Mouse (Mus musculus): ENCODE results near the gene Tnrc6c. TPM values are rescaled to one million over a fixed set of nuclear protein-coding genes. Genes with fewer than 3 reads are reported as not detected.

The Tnrc6c gene
- polyA plus RNA-seq, 1 experiment = 43.8 TPM

- no peak for DNase-seq
- TF ChIP-seq CTCF (IDR thresholded peaks at IDR 0.05; ENCODE audit: borderline replicate concordance, insufficient read depth, low read depth, low read length) (no peak), POLR2A (IDR thresholded peaks at IDR 0.05; ENCODE audit: borderline replicate concordance, insufficient read depth, low read length) (no peak)
These were observed 76.4 kb downstream of the Tnrc6c start for GRCm38 (mm10) chr11:117730490-117730838.

DNA sequence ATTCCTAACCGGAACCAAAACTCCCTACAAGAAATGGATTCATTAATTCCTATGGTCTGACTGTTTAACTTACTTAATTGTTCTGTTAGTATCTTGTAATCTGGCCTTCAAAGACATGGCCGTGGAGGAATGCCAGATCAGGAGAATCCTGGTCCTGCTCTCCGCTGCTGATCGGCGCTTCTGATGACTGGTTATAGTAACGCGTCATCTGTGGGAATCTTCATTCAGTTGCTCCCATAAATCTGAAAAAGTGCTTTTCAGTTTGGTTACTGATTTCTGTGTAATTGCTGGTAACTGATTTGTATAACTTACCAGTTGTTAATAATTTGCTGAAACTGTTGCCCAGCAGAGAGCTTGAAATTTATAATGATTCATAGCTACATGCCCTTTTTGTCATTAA lies 77.4 kb downstream of the Tnrc6c start:
- WGBS = 84% methylated on average over 7 of the region's 7 CpGs
- Histone ChIP-seq H3K4me1 (ENCODE audit: control insufficient read depth, insufficient read depth, low read length) (peaks cover 13% of the 10 kb centered on the region), H3K27ac (ENCODE audit: insufficient read depth, low read length) (no peak overlapping the region)

More at GRCm38 (mm10) chr11:117730490-117730838, 76.4 kb downstream of the Tnrc6c start:
- WGBS = 79% methylated on average over 4 of the region's 4 CpGs
- no peaks in the 10 kb centered on the region for H3K27me3 ChIP-seq (ENCODE audit: control insufficient read depth, insufficient read depth, low read length)
- peaks cover 10% of the 10 kb centered on the region for H3K4me1 ChIP-seq (ENCODE audit: control insufficient read depth, insufficient read depth, low read length)
- H3K27ac ChIP-seq (ENCODE audit: insufficient read depth, low read length) = no peak overlapping the region
- no peak overlapping the region for H3K4me3 ChIP-seq (replicated peaks; ENCODE audit: insufficient read depth, low read depth, low read length)

DNA sequence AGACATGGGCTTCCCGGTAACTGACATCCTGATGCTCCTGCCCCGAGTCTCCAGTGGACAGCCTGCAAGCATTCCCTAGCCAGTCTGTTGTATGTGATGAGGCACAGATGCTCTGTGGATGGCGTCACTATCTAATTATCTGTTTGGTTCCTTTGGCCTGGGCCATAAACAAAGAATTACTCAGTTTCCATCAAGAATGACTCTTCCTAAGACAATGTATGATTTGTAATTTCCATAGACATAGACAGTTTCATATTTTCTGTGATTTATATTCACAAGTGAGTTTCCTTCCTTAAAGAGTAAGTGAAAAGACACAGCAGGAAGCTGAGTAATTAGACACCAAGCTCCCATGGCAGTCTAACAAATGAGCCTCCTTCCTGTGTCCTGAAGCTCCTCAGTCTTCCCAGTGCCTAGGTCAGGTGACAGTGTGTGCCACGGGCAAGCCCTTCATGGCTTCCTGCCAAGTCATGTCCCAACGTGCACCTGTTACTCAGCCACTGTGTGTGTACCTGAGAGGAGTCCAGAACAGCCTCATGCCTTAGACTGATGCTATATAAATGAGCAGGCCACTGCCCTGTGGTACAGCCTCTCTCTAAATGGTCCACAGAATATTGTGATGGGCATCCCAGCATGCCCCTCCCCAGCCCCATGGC lies 82.1 kb downstream of the Tnrc6c start:
- Histone ChIP-seq H3K4me1 (ENCODE audit: control insufficient read depth, insufficient read depth, low read length) (peaks cover 10% of the 10 kb centered on the region), H3K27ac (ENCODE audit: insufficient read depth, low read length) (no peak overlapping the region), H3K27me3 (ENCODE audit: control insufficient read depth, insufficient read depth, low read length) (no peaks in the 10 kb centered on the region), H3K4me3 (replicated peaks; ENCODE audit: insufficient read depth, low read depth, low read length) (no peak overlapping the region)
- WGBS = 37% methylated on average over 5 of the region's 5 CpGs
- TF ChIP-seq POLR2A (IDR thresholded peaks at IDR 0.05; ENCODE audit: borderline replicate concordance, insufficient read depth, low read length) = no peak
- TF ChIP-seq CTCF (IDR thresholded peaks at IDR 0.05; ENCODE audit: borderline replicate concordance, insufficient read depth, low read depth, low read length) = no peak
- DNase-seq = peak; percentile 64 to 79

More for the DNA sequence above, 77.4 kb downstream of the Tnrc6c start:
- Histone ChIP-seq H3K4me3 (replicated peaks; ENCODE audit: insufficient read depth, low read depth, low read length) (no peak overlapping the region), H3K27me3 (ENCODE audit: control insufficient read depth, insufficient read depth, low read length) (no peaks in the 10 kb centered on the region)
- TF ChIP-seq POLR2A (IDR thresholded peaks at IDR 0.05; ENCODE audit: borderline replicate concordance, insufficient read depth, low read length) (no peak), CTCF (IDR thresholded peaks at IDR 0.05; ENCODE audit: borderline replicate concordance, insufficient read depth, low read depth, low read length) (no peak)
- DNase-seq = no peak

DNA sequence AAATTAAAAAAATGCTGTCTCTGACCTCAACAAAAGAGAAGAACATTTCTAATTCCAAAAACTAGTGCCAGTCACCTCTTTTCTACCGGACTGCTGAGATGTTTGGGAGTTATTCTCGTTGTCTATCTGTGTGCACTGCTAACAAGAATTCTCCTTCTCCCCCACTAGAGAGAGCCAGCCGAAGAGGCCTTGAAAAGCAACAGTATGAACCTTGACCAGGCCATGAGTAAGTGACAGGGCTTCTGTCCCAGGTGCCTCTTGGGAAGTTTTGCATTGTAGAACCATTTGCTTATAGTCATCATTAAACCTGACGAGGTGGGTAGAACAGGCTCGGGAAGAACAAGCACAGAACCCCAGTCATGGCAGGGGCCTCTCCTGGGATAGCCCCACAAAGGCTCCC lies 84.0 kb downstream of the Tnrc6c start:
- H3K27me3 ChIP-seq (ENCODE audit: control insufficient read depth, insufficient read depth, low read length) = no peaks in the 10 kb centered on the region
- H3K4me1 ChIP-seq (ENCODE audit: control insufficient read depth, insufficient read depth, low read length) = peaks cover 4% of the 10 kb centered on the region
- no peak overlapping the region for H3K27ac ChIP-seq (ENCODE audit: insufficient read depth, low read length)
- DNase-seq = no peak
- H3K4me3 ChIP-seq (replicated peaks; ENCODE audit: insufficient read depth, low read depth, low read length) = no peak overlapping the region
- TF ChIP-seq POLR2A (IDR thresholded peaks at IDR 0.05; ENCODE audit: borderline replicate concordance, insufficient read depth, low read length) (no peak), CTCF (IDR thresholded peaks at IDR 0.05; ENCODE audit: borderline replicate concordance, insufficient read depth, low read depth, low read length) (no peak)
- WGBS = 90% methylated on average over 5 of the region's 5 CpGs

DNA sequence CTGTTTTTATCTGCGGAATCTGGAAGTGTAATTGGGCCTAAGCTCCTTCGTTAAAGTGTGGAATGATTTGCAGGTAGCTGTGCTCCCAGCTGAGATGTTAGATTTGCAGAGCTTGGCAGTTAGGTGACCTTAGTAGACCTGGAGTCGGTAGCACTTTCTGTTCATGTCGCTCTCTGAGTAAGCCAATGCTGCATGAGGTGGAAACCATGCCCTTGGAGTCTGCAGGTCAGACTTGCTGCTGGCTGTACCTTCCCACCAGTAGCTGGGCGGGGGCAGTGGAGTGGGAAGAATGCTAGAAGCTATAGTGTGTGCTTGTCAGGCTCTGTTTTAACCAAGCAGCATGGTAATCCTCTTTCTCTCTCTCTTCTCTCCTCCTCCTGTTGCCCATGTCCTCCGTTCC lies 87.0 kb downstream of the Tnrc6c start:
- H3K27me3 ChIP-seq (ENCODE audit: control insufficient read depth, insufficient read depth, low read length) = no peaks in the 10 kb centered on the region
- 92% methylated on average over 6 of the region's 6 CpGs for WGBS
- no peak overlapping the region for H3K27ac ChIP-seq (ENCODE audit: insufficient read depth, low read length)
- TF ChIP-seq POLR2A (IDR thresholded peaks at IDR 0.05; ENCODE audit: borderline replicate concordance, insufficient read depth, low read length) (no peak), CTCF (IDR thresholded peaks at IDR 0.05; ENCODE audit: borderline replicate concordance, insufficient read depth, low read depth, low read length) (no peak)
- peaks cover 4% of the 10 kb centered on the region for H3K4me1 ChIP-seq (ENCODE audit: control insufficient read depth, insufficient read depth, low read length)
- H3K4me3 ChIP-seq (replicated peaks; ENCODE audit: insufficient read depth, low read depth, low read length) = no peak overlapping the region
- no peak for DNase-seq

- no peak for TF ChIP-seq CTCF (IDR thresholded peaks at IDR 0.05; ENCODE audit: borderline replicate concordance, insufficient read depth, low read depth, low read length)
- TF ChIP-seq POLR2A (IDR thresholded peaks at IDR 0.05; ENCODE audit: borderline replicate concordance, insufficient read depth, low read length) = no peak
- 49% methylated on average over 8 of the region's 8 CpGs for WGBS
- no peak overlapping the region for H3K4me3 ChIP-seq (replicated peaks; ENCODE audit: insufficient read depth, low read depth, low read length)
- no peak overlapping the region for H3K27ac ChIP-seq (ENCODE audit: insufficient read depth, low read length)
- H3K27me3 ChIP-seq (ENCODE audit: control insufficient read depth, insufficient read depth, low read length) = no peaks in the 10 kb centered on the region
- no peaks in the 10 kb centered on the region for H3K4me1 ChIP-seq (ENCODE audit: control insufficient read depth, insufficient read depth, low read length)
- DNase-seq = no peak
These were observed 88.2 kb downstream of the Tnrc6c start for GRCm38 (mm10) chr11:117742243-117742642.

DNA sequence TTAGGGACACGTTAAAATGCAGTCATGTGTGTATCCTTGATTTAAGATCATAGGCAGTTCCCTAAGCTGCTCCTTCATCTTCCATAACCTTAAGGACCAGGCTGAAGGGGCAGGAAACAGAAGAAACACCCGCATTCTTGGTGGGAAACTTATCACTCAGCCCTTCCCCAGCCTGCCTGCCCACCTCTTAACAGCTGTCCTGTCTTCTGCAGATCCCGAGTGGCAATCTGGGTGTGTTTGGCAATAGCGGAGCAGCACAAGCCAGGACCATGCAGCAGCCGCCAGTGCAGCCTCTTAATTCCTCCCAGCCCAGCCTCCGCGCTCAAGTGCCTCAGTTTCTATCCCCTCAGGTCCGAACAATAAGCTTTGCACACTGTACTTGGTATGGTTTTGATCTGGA lies 88.6 kb downstream of the Tnrc6c start:
- 79% methylated on average over 8 of the region's 8 CpGs for WGBS
- Histone ChIP-seq H3K4me3 (replicated peaks; ENCODE audit: insufficient read depth, low read depth, low read length) (no peak overlapping the region), H3K27ac (ENCODE audit: insufficient read depth, low read length) (no peak overlapping the region), H3K27me3 (ENCODE audit: control insufficient read depth, insufficient read depth, low read length) (no peaks in the 10 kb centered on the region), H3K4me1 (ENCODE audit: control insufficient read depth, insufficient read depth, low read length) (no peaks in the 10 kb centered on the region)
- TF ChIP-seq POLR2A (IDR thresholded peaks at IDR 0.05; ENCODE audit: borderline replicate concordance, insufficient read depth, low read length) (no peak), CTCF (IDR thresholded peaks at IDR 0.05; ENCODE audit: borderline replicate concordance, insufficient read depth, low read depth, low read length) (no peak)
- DNase-seq = no peak

DNA sequence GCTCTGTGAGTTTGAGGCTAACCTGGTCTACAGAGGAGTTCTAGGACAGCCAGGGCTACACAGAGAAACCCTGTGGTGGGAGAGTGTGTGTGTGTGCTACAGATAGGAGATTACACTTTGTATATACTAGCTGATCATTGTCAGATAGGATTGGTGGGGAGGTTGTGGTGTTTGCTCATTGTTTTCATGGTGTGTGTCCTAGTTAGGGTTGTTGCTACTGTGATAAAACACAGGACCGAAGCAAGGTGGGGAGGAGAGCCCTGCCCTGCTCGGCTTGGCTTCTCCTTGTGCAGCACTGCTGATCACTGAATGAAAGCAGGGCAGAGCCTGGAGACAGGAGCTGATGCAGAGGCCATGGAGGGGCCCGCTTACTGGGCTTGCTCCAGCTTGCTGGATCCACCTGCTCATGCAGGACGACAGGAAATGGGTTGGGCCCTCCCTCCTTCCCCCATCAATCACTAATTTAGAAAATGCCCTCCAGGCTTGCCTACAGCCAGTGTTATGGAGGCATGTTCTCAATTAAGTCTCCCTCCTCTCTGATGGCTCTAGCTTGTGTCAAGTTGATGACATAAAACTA lies 89.5 kb downstream of the Tnrc6c start:
- DNase-seq = no peak
- Histone ChIP-seq H3K27me3 (ENCODE audit: control insufficient read depth, insufficient read depth, low read length) (no peaks in the 10 kb centered on the region), H3K27ac (ENCODE audit: insufficient read depth, low read length) (no peak overlapping the region), H3K4me1 (ENCODE audit: control insufficient read depth, insufficient read depth, low read length) (peaks cover 4% of the 10 kb centered on the region), H3K4me3 (replicated peaks; ENCODE audit: insufficient read depth, low read depth, low read length) (no peak overlapping the region)
- no peak for TF ChIP-seq POLR2A (IDR thresholded peaks at IDR 0.05; ENCODE audit: borderline replicate concordance, insufficient read depth, low read length)
- TF ChIP-seq CTCF (IDR thresholded peaks at IDR 0.05; ENCODE audit: borderline replicate concordance, insufficient read depth, low read depth, low read length) = no peak
- WGBS = 82% methylated on average over 4 of the region's 4 CpGs
